Mouse (Mus musculus): ENCODE measurements around the gene Dock1. TPM values are rescaled to one million over a fixed set of nuclear protein-coding genes. Genes with fewer than 3 reads are reported as not detected.

The Dock1 gene
- polyA plus RNA-seq, 1 experiment: 2.1 TPM

DNA sequence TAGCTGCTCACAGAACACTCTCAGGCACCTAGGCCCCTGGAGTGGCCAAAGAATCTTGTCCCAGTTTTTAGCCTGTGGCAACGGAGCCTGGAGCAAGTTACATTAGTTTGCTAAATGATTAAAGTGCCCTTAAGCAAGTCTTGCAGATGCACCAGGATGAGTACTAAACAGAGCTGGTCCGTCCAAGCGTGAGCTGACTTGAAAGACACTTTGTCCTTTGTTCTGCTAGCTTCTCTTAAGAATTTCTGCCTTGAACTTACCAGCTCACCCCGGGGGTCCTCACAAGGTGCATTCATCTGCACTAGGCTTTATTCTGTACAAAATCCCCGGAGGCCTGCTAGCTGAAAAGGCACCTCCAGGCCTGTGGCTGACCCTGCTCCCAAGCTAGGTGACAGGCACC is 394.8 kb downstream of the Dock1 start:
- Histone ChIP-seq H3K4me3 (ENCODE audit: extremely low read depth, insufficient read depth, insufficient read length) (no peak overlapping the region), H3K4me1 (ENCODE audit: control insufficient read depth, insufficient read depth, insufficient read length) (no peaks in the 10 kb centered on the region), H3K27me3 (ENCODE audit: control insufficient read depth, insufficient read depth, low read length) (no peaks in the 10 kb centered on the region), H3K27ac (ENCODE audit: insufficient read depth, low read length) (no peak overlapping the region), H3K36me3 (ENCODE audit: control insufficient read depth, insufficient read depth, low read length) (no peaks in the 10 kb centered on the region)
- TF ChIP-seq POLR2A (IDR thresholded peaks at IDR 0.05; ENCODE audit: low read depth, low read length) (no peak), CTCF (IDR thresholded peaks at IDR 0.05; ENCODE audit: extremely low read depth, insufficient read depth, insufficient read length, insufficient replicate concordance) (no peak)
- 75% methylated on average over 5 of the region's 5 CpGs for WGBS
- no peak for DNase-seq (ENCODE audit: low read depth in 1 of 2, low spot score in 2 of 2)

DNA sequence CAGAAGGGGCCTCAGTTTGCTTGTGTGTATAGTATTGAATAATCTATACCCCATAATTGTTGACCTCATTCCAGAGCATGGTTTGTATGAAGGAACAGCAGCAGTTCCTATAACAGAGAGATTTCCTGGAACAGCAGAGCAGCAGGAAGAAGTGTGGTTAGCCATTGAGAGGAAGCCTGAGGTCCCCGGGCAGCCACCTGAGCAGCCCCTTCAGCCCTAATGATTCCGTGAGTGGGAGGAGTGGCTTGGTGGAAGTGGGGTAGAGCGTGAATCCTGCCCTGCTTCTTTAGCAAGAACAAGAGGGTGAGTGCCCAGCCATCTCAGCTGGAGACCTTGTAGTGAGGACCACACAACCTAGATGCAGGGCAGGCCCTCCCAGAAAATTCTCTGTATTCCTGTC is 398.4 kb downstream of the Dock1 start:
- Histone ChIP-seq H3K27me3 (ENCODE audit: control insufficient read depth, insufficient read depth, low read length) (no peaks in the 10 kb centered on the region), H3K36me3 (ENCODE audit: control insufficient read depth, insufficient read depth, low read length) (no peaks in the 10 kb centered on the region), H3K4me3 (ENCODE audit: extremely low read depth, insufficient read depth, insufficient read length) (no peak overlapping the region), H3K27ac (ENCODE audit: insufficient read depth, low read length) (no peak overlapping the region), H3K4me1 (ENCODE audit: control insufficient read depth, insufficient read depth, insufficient read length) (no peaks in the 10 kb centered on the region)
- TF ChIP-seq CTCF (IDR thresholded peaks at IDR 0.05; ENCODE audit: extremely low read depth, insufficient read depth, insufficient read length, insufficient replicate concordance) (no peak), POLR2A (IDR thresholded peaks at IDR 0.05; ENCODE audit: low read depth, low read length) (no peak)
- WGBS: 13% methylated on average over 3 of the region's 3 CpGs
- no peak for DNase-seq (ENCODE audit: low read depth in 1 of 2, low spot score in 2 of 2)

DNA sequence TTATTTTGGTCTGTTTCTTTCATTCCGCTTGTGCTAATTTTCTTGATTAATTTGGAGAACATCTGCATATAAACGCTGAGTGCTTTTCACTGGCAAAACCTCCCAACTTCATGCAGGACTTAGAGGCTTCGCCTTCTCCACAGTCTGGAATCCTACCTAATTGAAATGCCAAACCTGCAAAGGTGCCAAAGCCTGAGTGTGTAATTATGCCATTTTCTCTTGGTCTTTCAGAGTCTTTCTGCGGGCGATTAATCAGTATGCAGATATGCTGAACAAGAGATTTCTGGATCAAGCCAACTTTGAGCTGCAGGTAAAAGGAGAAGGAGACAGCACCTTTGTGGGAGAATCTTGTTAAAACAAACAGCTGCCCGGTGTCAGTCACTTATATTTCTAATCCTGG is 406.4 kb downstream of the Dock1 start:
- TF ChIP-seq POLR2A (IDR thresholded peaks at IDR 0.05; ENCODE audit: low read depth, low read length): no peak
- TF ChIP-seq CTCF (IDR thresholded peaks at IDR 0.05; ENCODE audit: extremely low read depth, insufficient read depth, insufficient read length, insufficient replicate concordance): no peak
- Histone ChIP-seq H3K4me1 (ENCODE audit: control insufficient read depth, insufficient read depth, insufficient read length) (no peaks in the 10 kb centered on the region), H3K36me3 (ENCODE audit: control insufficient read depth, insufficient read depth, low read length) (no peaks in the 10 kb centered on the region), H3K4me3 (ENCODE audit: extremely low read depth, insufficient read depth, insufficient read length) (no peak overlapping the region), H3K27me3 (ENCODE audit: control insufficient read depth, insufficient read depth, low read length) (no peaks in the 10 kb centered on the region), H3K27ac (ENCODE audit: insufficient read depth, low read length) (no peak overlapping the region)
- DNase-seq (ENCODE audit: low read depth in 1 of 2, low spot score in 2 of 2): no peak
- 91% methylated on average over 6 of the region's 6 CpGs for WGBS

DNA sequence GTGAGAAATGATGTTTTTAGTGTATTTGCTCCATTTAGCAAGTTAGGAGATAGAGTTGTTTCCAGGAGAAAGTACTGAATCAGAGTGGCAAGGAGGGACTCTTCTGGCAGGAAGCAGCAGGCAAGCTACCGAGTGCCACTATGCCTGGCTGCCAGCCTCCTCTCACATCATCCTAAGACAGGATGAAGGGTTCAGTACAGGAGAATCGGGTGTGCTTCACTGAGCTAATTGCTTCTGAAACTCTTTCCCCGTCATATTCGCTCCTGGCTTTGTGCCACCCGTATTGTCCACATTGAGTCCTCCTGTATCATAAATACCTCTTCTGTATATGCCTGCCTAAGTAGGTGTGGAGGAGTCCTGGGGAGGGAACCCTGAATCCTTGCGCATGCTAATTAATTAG is 406.9 kb downstream of the Dock1 start:
- DNase-seq (ENCODE audit: low read depth in 1 of 2, low spot score in 2 of 2): no peak
- TF ChIP-seq POLR2A (IDR thresholded peaks at IDR 0.05; ENCODE audit: low read depth, low read length) (no peak), CTCF (IDR thresholded peaks at IDR 0.05; ENCODE audit: extremely low read depth, insufficient read depth, insufficient read length, insufficient replicate concordance) (no peak)
- Histone ChIP-seq H3K4me1 (ENCODE audit: control insufficient read depth, insufficient read depth, insufficient read length) (no peaks in the 10 kb centered on the region), H3K4me3 (ENCODE audit: extremely low read depth, insufficient read depth, insufficient read length) (no peak overlapping the region), H3K27ac (ENCODE audit: insufficient read depth, low read length) (no peak overlapping the region), H3K36me3 (ENCODE audit: control insufficient read depth, insufficient read depth, low read length) (no peaks in the 10 kb centered on the region), H3K27me3 (ENCODE audit: control insufficient read depth, insufficient read depth, low read length) (no peaks in the 10 kb centered on the region)
- WGBS: 89% methylated on average over 6 of the region's 6 CpGs

DNA sequence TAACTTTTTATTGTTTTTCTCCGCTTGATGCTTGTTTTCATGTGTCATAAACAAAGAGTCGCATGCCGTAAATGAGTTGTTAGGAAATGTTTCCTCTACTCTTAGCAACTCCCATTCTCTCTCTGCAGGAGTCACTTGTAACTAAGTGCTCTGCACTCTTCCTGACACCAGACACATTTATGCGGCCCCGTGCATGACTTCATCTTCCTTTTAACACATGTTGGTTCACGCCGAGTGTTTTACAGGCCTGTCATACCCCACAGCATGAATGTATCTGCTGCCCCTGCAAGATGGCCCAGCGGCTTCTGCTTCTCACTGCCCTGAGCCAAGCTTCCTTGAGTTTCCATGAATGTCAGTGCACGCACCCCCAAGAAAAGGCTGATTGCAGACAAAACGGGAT is 407.4 kb downstream of the Dock1 start:
- TF ChIP-seq CTCF (IDR thresholded peaks at IDR 0.05; ENCODE audit: extremely low read depth, insufficient read depth, insufficient read length, insufficient replicate concordance) (no peak), POLR2A (IDR thresholded peaks at IDR 0.05; ENCODE audit: low read depth, low read length) (no peak)
- Histone ChIP-seq H3K27me3 (ENCODE audit: control insufficient read depth, insufficient read depth, low read length) (no peaks in the 10 kb centered on the region), H3K36me3 (ENCODE audit: control insufficient read depth, insufficient read depth, low read length) (no peaks in the 10 kb centered on the region), H3K27ac (ENCODE audit: insufficient read depth, low read length) (no peak overlapping the region), H3K4me3 (ENCODE audit: extremely low read depth, insufficient read depth, insufficient read length) (no peak overlapping the region), H3K4me1 (ENCODE audit: control insufficient read depth, insufficient read depth, insufficient read length) (no peaks in the 10 kb centered on the region)
- 92% methylated on average over 10 of the region's 10 CpGs for WGBS
- DNase-seq (ENCODE audit: low read depth in 1 of 2, low spot score in 2 of 2): no peak

DNA sequence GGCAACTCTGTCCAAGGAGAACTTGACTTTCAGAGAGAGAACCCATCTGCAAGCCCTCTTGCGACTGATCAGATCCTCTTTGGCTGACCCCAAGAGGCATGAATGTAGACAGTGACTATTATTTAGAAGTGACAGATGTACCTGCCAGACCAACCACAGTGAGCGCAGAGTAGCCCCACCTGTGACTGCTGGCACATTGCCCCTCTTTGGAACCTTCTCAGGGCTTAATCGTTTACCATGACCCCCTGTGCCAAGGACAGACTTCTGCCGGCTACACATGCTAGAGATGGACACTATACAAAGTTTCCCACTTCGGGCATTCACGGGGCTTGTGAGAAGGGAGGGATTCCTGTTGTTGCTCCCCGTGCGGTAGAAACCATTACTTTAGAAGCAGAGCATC is 413.0 kb downstream of the Dock1 start:
- Histone ChIP-seq H3K4me3 (ENCODE audit: extremely low read depth, insufficient read depth, insufficient read length) (no peak overlapping the region), H3K4me1 (ENCODE audit: control insufficient read depth, insufficient read depth, insufficient read length) (no peaks in the 10 kb centered on the region), H3K27ac (ENCODE audit: insufficient read depth, low read length) (no peak overlapping the region), H3K27me3 (ENCODE audit: control insufficient read depth, insufficient read depth, low read length) (no peaks in the 10 kb centered on the region), H3K36me3 (ENCODE audit: control insufficient read depth, insufficient read depth, low read length) (no peaks in the 10 kb centered on the region)
- WGBS: 94% methylated on average over 8 of the region's 8 CpGs
- no peak for DNase-seq (ENCODE audit: low read depth in 1 of 2, low spot score in 2 of 2)
- TF ChIP-seq POLR2A (IDR thresholded peaks at IDR 0.05; ENCODE audit: low read depth, low read length) (no peak), CTCF (IDR thresholded peaks at IDR 0.05; ENCODE audit: extremely low read depth, insufficient read depth, insufficient read length, insufficient replicate concordance) (no peak)

DNA sequence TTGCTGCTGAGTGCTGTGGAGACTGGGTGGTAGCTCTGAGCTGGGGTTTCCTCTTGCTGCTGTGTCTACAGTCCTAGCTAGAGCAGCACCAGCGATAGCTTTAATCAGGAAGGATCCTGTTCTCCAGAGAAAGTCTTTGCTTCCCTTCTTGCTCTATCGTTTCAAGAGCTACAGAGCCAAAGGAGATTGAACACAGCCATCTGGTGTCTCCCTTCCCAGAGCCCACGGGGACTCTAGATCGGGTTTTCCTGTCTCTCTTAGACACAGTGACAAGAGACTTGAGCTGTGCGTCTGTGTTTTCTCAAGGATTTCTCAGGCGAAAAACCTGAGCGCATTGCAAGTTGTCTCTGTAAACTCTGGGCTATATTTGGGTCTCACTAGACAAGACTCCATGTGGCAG is 413.6 kb downstream of the Dock1 start:
- TF ChIP-seq CTCF (IDR thresholded peaks at IDR 0.05; ENCODE audit: extremely low read depth, insufficient read depth, insufficient read length, insufficient replicate concordance) (no peak), POLR2A (IDR thresholded peaks at IDR 0.05; ENCODE audit: low read depth, low read length) (no peak)
- no peak overlapping the region for H3K4me3 ChIP-seq (ENCODE audit: extremely low read depth, insufficient read depth, insufficient read length)
- no peaks in the 10 kb centered on the region for H3K27me3 ChIP-seq (ENCODE audit: control insufficient read depth, insufficient read depth, low read length)
- DNase-seq (ENCODE audit: low read depth in 1 of 2, low spot score in 2 of 2): no peak
- H3K36me3 ChIP-seq (ENCODE audit: control insufficient read depth, insufficient read depth, low read length): no peaks in the 10 kb centered on the region
- WGBS: 90% methylated on average over 7 of the region's 7 CpGs
- H3K4me1 ChIP-seq (ENCODE audit: control insufficient read depth, insufficient read depth, insufficient read length): no peaks in the 10 kb centered on the region
- H3K27ac ChIP-seq (ENCODE audit: insufficient read depth, low read length): no peak overlapping the region

Measured in spleen, adult 2 months (tissue).